Mouse (Mus musculus) limb, embryonic 10.5 days (tissue): ENCODE measurements around the gene Zrsr1. TPM values are rescaled to one million over a fixed set of nuclear protein-coding genes. Genes with fewer than 3 reads are reported as not detected.

ENCODE experiments used
- DNase-seq: peaks from one replicate; pipeline ENCODE4 v3.0.0-alpha.2; 2017; ENCODE audit warnings: low spot score
- H3K27ac ChIP-seq: fragments of 300-500 bp; sonication (generic); 2 replicates; pipeline ENCODE4 v1.5.1; 2016; ENCODE audit warnings: mild to moderate bottlenecking
- H3K27me3 ChIP-seq: fragments of 300-500 bp; sonication (generic); 2 replicates; pipeline ENCODE4 v1.6.1; 2016; ENCODE audit warnings: low read depth, mild to moderate bottlenecking; ENCODE audit not compliant: poor library complexity, severe bottlenecking
- H3K36me3 ChIP-seq: fragments of 300-500 bp; sonication (generic); 2 replicates; pipeline ENCODE4 v1.6.1; 2016; ENCODE audit warnings: mild to moderate bottlenecking, moderate library complexity
- H3K4me1 ChIP-seq: fragments of 300-500 bp; sonication (generic); 2 replicates; pipeline ENCODE4 v1.6.1; 2016
- H3K4me3 ChIP-seq: fragments of 300-500 bp; sonication (generic); 2 replicates; pipeline ENCODE4 v1.5.1; 2016; ENCODE audit warnings: mild to moderate bottlenecking, moderate library complexity
- H3K9me3 ChIP-seq: fragments of 300-500 bp; sonication (generic); replicated peaks from 2 replicates; pipeline ENCODE4 v1.6.1; 2016; ENCODE audit warnings: mild to moderate bottlenecking
- WGBS: fragments of 180-500 bp; shearing (Covaris S2); methylation state at CpG from one replicate; pipeline ENCODE4 v1.1.7; 2016; 5-methylcytosine and 5-hydroxymethylcytosine counted together
- polyA plus RNA-seq: library from polyadenylated mRNA; unstranded; fragments of >200 nt; fragmentation: Nextera tagmentation; extraction: Ambion mirVana; gene quantifications from 2 replicates; pipeline ENCODE4 v1.2.1, GENCODE M21; 2016

Gene Zrsr1
- polyA plus RNA-seq, 1 experiment from 2014 or later = 2.4 TPM

DNA sequence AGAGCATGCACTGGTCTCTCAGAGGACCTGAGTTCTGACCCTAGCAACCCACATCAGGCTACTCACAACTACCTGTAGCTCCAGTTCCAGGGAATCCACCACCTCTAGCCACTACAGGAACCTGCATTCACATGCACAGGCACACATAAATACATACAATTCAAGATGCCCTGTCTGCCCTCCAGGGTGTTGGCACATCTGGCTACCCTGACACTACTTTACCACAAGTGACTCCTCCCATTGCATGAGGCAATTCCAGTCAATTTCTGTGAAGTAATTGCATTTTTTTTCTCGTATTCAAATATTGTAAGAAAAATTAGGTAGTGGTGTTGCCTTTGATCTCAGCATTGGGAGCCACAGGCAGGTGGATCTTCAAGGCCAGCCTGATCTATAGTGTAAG lies 7.4 kb downstream of the Zrsr1 start:
- no peak for DNase-seq
- Histone ChIP-seq H3K36me3 (peaks cover 33% of the 10 kb centered on the region), H3K4me3 (no peak overlapping the region), H3K27ac (no peak overlapping the region), H3K27me3 (no peaks in the 10 kb centered on the region), H3K9me3 (no peaks in the 10 kb centered on the region), H3K4me1 (peaks cover 22% of the 10 kb centered on the region)
- 79% methylated on average over 1 of the region's 1 CpGs for WGBS

DNA sequence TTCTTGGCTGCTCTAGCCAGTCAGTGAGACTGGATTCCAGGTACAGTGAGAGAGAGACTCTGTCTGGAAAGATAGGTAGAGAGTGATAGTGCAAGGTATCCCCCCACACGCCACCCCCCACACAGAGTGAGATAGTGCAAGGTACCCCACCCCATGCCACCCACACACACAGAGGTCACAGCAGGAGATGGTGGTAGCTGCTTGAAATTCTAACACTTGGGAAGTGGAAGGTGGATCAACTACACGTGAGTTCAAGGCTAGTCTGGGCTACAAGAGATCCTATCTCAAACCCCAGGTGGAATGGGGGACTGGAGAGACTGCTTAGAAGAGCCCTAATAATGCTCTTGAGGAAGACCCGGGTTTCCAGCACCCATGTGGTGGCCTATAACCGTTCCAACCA lies 9.2 kb downstream of the Zrsr1 start:
- H3K4me1 ChIP-seq = peaks cover 11% of the 10 kb centered on the region
- WGBS = 43% methylated on average over 4 of the region's 4 CpGs
- H3K27me3 ChIP-seq = no peaks in the 10 kb centered on the region
- peak overlapping the region; percentile 93; the same call in 1 of the 2 replicates for H3K27ac ChIP-seq
- H3K36me3 ChIP-seq = peaks cover 29% of the 10 kb centered on the region
- no peak for DNase-seq
- H3K4me3 ChIP-seq = peak overlapping the region; percentile 75
- H3K9me3 ChIP-seq = no peaks in the 10 kb centered on the region

- WGBS = 4% methylated on average over 12 of the region's 12 CpGs
Observed at GRCm38 (mm10) chr11:22981543-22981950, 9.7 kb downstream of the Zrsr1 start.

GRCm38 (mm10) chr11:22981984-22982757 lies 10.4 kb downstream of the Zrsr1 start, which contains the start of the genes Gm28048 and Commd1:
Gm28048 (minus strand) TSS chr11:22982090.
Commd1 (minus strand) TSS chr11:22982382.
- Histone ChIP-seq H3K4me1 (peaks cover 8% of the 10 kb centered on the region), H3K27me3 (no peaks in the 10 kb centered on the region), H3K27ac (peak within 1 kb of the TSS; percentile 93), H3K9me3 (no peaks in the 10 kb centered on the region), H3K4me3 (peak within 1 kb of the TSS; percentile 75), H3K36me3 (peaks cover 21% of the 10 kb centered on the region)
- peak; percentile 96 for DNase-seq
- 5% methylated on average over 42 of the region's 42 CpGs for WGBS

More at GRCm38 (mm10) chr11:22981543-22981950, 9.7 kb downstream of the Zrsr1 start:
- H3K27me3 ChIP-seq = no peaks in the 10 kb centered on the region
- H3K4me3 ChIP-seq = peak overlapping the region; percentile 75
- H3K27ac ChIP-seq = peak overlapping the region; percentile 93
- peaks cover 8% of the 10 kb centered on the region for H3K4me1 ChIP-seq
- DNase-seq = no peak
- H3K9me3 ChIP-seq = no peaks in the 10 kb centered on the region
- H3K36me3 ChIP-seq = peaks cover 25% of the 10 kb centered on the region

DNA sequence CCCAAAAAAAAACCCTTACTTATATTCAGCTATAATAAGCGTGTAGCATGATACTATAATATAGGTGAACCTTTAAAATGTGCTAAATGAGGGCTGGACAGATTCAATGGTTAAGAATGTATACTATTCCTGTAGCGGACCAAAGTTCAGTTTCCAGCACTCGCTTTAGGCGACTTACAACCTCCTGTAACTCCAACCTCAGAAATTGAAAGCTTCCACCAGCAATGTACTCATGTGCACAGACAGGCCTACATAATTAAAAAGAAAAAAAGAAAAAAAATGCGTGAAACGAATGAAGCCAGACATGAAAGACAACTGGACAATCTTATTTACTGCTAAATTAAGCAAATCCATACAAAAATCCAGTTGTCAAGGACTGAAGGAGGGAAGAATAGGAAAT lies 11.0 kb downstream of the Zrsr1 start:
- peak overlapping the region; percentile 75; the same call in 1 of the 2 replicates for H3K4me3 ChIP-seq
- H3K4me1 ChIP-seq = peaks cover 8% of the 10 kb centered on the region
- DNase-seq = no peak
- H3K9me3 ChIP-seq = no peaks in the 10 kb centered on the region
- no peak overlapping the region for H3K27ac ChIP-seq
- 78% methylated on average over 6 of the region's 6 CpGs for WGBS
- no peaks in the 10 kb centered on the region for H3K27me3 ChIP-seq
- H3K36me3 ChIP-seq = peaks cover 14% of the 10 kb centered on the region

- no peaks in the 10 kb centered on the region for H3K36me3 ChIP-seq
- WGBS = 88% methylated on average over 3 of the region's 3 CpGs
- no peak overlapping the region for H3K4me3 ChIP-seq
- DNase-seq = no peak
- no peak overlapping the region for H3K27ac ChIP-seq
- no peaks in the 10 kb centered on the region for H3K9me3 ChIP-seq
- no peaks in the 10 kb centered on the region for H3K27me3 ChIP-seq
- H3K4me1 ChIP-seq = peaks cover 8% of the 10 kb centered on the region
Observed at GRCm38 (mm10) chr11:22985510-22985909, 13.7 kb downstream of the Zrsr1 start.

DNA sequence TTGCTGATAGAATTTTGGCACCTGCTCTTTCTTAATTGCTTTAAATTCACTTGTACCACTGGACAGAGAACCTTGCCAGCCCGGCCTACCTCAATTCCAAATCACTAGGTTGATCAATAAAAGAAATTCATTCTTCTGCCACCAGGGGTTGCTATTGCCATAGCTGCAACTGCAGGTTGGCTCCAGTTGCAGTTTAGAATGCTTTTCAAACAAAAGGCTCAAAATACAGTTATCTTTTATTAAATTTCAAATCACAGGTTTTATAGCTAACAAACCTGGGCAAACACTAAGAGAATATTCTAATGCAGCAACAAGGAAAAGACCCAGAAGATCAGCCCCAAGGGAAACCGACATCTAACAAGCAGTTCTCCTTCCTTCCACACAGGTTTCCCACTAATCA lies 15.6 kb downstream of the Zrsr1 start:
- H3K9me3 ChIP-seq = no peaks in the 10 kb centered on the region
- H3K36me3 ChIP-seq = peaks cover 4% of the 10 kb centered on the region; the same call in 1 of the 2 replicates
- no peaks in the 10 kb centered on the region for H3K27me3 ChIP-seq
- H3K4me1 ChIP-seq = peaks cover 11% of the 10 kb centered on the region
- no peak overlapping the region for H3K4me3 ChIP-seq
- no peak overlapping the region for H3K27ac ChIP-seq
- 63% methylated on average over 2 of the region's 2 CpGs for WGBS
- no peak for DNase-seq

DNA sequence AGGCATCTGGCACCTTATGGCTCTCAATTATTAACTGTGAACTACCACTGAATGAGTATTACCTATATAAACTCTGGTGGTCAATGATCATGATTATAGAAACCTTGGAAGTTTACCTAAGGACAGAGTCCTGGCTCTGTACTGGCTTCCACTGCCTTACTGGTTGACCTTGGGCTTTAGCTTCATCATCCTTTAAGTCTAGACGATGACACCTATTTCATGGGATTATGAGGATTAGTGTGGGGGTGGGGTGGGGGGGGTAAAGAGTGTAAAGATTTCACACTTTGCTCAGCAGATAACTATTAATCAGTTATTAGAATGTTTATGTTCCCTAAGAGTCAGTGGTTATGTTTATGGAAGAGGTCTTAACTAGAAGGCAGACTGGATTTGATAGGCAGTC lies 18.0 kb downstream of the Zrsr1 start:
- H3K27ac ChIP-seq = peak overlapping the region; percentile 99; the same call in 1 of the 2 replicates
- H3K27me3 ChIP-seq = no peaks in the 10 kb centered on the region
- no peaks in the 10 kb centered on the region for H3K9me3 ChIP-seq
- H3K4me1 ChIP-seq = peaks cover 11% of the 10 kb centered on the region
- H3K36me3 ChIP-seq = peaks cover 26% of the 10 kb centered on the region
- DNase-seq = no peak
- peak overlapping the region; percentile 96 for H3K4me3 ChIP-seq
- WGBS = 65% methylated on average over 1 of the region's 1 CpGs

- Histone ChIP-seq H3K27ac (peak within 1 kb of the TSS; percentile 99), H3K4me3 (peak within 1 kb of the TSS; percentile 96), H3K4me1 (peaks cover 11% of the 10 kb centered on the region), H3K9me3 (no peaks in the 10 kb centered on the region), H3K36me3 (peaks cover 34% of the 10 kb centered on the region), H3K27me3 (no peaks in the 10 kb centered on the region)
- peak; percentile 94 for DNase-seq
- under 1% methylated on average over 66 of the region's 66 CpGs for WGBS
Observed at GRCm38 (mm10) chr11:22990393-22991126, 18.8 kb downstream of the Zrsr1 start, which contains the start of gene Cct4. Cct4 (plus strand) TSS chr11:22990519.

DNA sequence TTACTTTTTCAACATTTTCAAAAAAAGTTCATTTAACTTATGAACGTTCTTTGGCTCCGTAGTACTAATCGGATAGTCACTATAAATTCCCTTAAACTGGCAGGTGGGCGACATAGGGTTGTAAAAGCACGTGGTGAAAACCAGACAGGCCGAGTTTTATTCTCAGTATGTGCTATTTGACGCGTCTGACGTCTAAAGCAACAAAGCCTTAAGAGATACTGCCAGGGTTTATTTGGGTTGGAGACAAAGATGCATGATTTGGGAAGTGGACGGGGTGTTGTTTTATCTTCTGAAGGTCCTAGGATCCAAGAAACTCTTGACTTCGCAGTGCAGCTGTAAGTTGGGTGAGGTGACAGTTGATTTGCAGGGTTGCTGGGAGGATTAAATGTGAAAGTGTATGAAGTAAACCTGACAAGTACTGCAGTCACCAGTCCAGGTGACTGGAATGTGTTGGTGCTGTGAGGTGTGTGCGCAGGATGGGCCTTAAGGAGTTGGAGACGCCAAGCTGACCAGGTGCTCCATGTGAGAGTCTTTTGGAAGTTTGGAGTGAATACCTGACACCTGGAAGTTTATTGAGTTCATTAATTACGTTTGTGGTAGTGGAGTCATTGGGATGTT lies 19.5 kb downstream of the Zrsr1 start:
- peak; percentile 34 for DNase-seq
- Histone ChIP-seq H3K27ac (peak overlapping the region; percentile 99), H3K9me3 (no peaks in the 10 kb centered on the region), H3K36me3 (peaks cover 41% of the 10 kb centered on the region), H3K4me1 (peaks cover 11% of the 10 kb centered on the region), H3K4me3 (peak overlapping the region; percentile 96), H3K27me3 (no peaks in the 10 kb centered on the region)
- 12% methylated on average over 14 of the region's 14 CpGs for WGBS

DNA sequence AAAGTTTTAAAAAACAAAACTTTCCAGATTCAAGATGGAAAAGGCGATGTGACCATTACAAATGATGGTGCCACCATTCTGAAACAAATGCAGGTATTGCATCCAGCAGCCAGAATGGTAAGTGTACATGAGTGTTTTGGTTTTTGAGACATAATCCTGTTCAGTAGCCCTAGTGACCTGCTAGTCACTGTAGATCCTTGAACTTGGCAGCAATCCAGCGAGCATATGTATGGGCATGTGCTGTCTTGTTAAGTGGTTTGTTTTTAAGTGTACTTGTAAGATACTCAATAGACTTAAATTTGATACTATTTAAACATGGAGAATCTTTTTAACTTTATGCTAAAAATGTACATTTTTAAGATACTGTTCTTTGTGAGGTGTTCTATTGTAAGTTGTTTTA lies 22.5 kb downstream of the Zrsr1 start:
- no peak overlapping the region for H3K4me3 ChIP-seq
- H3K9me3 ChIP-seq = no peaks in the 10 kb centered on the region
- H3K36me3 ChIP-seq = peaks cover 71% of the 10 kb centered on the region
- H3K27ac ChIP-seq = no peak overlapping the region
- peaks cover 11% of the 10 kb centered on the region for H3K4me1 ChIP-seq
- H3K27me3 ChIP-seq = no peaks in the 10 kb centered on the region
- 98% methylated on average over 2 of the region's 2 CpGs for WGBS
- no peak for DNase-seq

GRCm38 (mm10) chr11:22995461-22995860 lies 23.7 kb downstream of the Zrsr1 start:
- H3K27ac ChIP-seq = no peak overlapping the region
- H3K27me3 ChIP-seq = no peaks in the 10 kb centered on the region
- H3K4me1 ChIP-seq = peaks cover 11% of the 10 kb centered on the region
- no peaks in the 10 kb centered on the region for H3K9me3 ChIP-seq
- peaks cover 83% of the 10 kb centered on the region for H3K36me3 ChIP-seq
- WGBS = 98% methylated on average over 4 of the region's 4 CpGs
- H3K4me3 ChIP-seq = no peak overlapping the region
- no peak for DNase-seq
